Mouse (Mus musculus): ENCODE data around the gene Pxk. TPM values are rescaled to one million over a fixed set of nuclear protein-coding genes. Genes with fewer than 3 reads are reported as not detected.

Pxk gene
- polyA plus RNA-seq, 1 experiment from 2014 or later, result 68.8 TPM

DNA sequence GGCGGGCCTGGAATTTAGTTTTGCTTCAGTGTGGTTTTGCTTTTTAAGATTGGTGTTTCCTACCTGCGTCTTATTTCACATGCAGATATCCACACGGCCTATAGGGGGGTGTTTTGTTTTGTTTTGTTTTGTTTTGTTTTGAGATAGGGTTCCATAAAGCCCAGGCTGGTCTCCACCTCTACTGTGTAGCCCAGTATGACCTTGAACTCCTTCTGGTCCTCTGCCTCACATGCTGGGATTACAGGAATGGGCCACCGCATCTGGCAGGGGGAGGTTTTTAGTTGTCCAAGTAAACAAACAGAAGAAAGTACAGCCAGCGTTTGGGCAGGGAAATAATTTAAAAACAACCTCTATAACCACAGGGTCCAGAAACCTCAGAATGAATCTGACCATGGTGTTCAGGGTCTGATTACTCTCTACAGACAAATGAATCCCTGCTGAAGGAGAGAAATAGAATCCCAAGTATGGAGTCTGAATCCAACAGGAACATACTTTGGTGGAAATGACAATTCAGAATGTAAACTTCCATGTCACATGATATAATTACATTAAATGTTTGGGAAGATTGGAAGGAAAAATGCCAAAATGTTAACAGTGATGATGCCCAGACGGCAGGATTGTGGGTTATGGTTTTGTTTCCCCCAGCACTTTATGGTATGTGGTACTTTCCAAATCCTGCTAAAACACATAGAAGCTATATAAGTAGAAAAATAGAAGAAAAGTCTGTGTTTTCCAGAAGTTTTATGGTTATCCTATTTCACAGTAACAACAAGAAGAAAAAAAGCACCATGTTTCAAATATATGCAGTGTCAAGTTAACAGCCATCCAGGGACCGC, 26.3 kb downstream of the Pxk start:
- H3K36me3 ChIP-seq (ENCODE audit: control insufficient read depth, insufficient read depth, low read length), result peaks cover 12% of the 10 kb centered on the region
- H3K4me2 ChIP-seq (ENCODE audit: low read length), result no peak overlapping the region
- H3K4me3 ChIP-seq (ENCODE audit: low read depth, low read length), result no peak overlapping the region
- no peak overlapping the region for H3K9ac ChIP-seq (ENCODE audit: low read depth, low read length)
- no peak overlapping the region for H3K27ac ChIP-seq (ENCODE audit: low read length)
- ATAC-seq, result no peak
- WGBS, result 88% methylated on average over 7 of the region's 7 CpGs
- H3K27me3 ChIP-seq (ENCODE audit: control insufficient read depth, insufficient read depth, low read depth, low read length), result no peaks in the 10 kb centered on the region
- H3K4me1 ChIP-seq (ENCODE audit: control insufficient read depth, insufficient read depth, low read length), result no peaks in the 10 kb centered on the region
- H3K9me3 ChIP-seq (replicated peaks; ENCODE audit: control insufficient read depth, low read length, poor library complexity, severe bottlenecking), result no peaks in the 10 kb centered on the region

DNA sequence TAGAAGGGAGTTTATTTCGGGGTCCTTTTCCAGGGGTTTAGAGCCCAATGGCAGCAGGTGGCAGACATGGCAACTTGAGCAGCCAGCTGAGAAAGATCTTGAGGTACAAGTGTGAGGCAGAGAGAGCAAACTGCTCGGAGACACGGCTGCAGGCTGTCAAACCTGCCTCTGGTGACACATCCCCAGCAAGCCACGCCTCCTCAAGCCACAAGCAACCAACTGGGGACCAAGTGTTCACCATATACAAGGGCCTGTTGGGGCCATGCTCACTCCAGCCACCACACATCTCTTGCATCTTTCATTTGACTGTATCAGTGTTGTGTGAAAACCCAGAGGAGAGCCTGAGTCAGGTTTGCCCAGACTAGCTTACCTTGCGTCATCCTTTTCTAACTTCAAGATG, 30.0 kb downstream of the Pxk start:
- H3K4me2 ChIP-seq (ENCODE audit: low read length), result no peak overlapping the region
- no peak overlapping the region for H3K27ac ChIP-seq (ENCODE audit: low read length)
- no peak overlapping the region for H3K9ac ChIP-seq (ENCODE audit: low read depth, low read length)
- no peak overlapping the region for H3K4me3 ChIP-seq (ENCODE audit: low read depth, low read length)
- H3K36me3 ChIP-seq (ENCODE audit: control insufficient read depth, insufficient read depth, low read length), result peaks cover 16% of the 10 kb centered on the region
- 83% methylated on average over 5 of the region's 5 CpGs for WGBS
- H3K27me3 ChIP-seq (ENCODE audit: control insufficient read depth, insufficient read depth, low read depth, low read length), result no peaks in the 10 kb centered on the region
- H3K4me1 ChIP-seq (ENCODE audit: control insufficient read depth, insufficient read depth, low read length), result no peaks in the 10 kb centered on the region
- H3K9me3 ChIP-seq (replicated peaks; ENCODE audit: control insufficient read depth, low read length, poor library complexity, severe bottlenecking), result no peaks in the 10 kb centered on the region
- ATAC-seq, result no peak

DNA sequence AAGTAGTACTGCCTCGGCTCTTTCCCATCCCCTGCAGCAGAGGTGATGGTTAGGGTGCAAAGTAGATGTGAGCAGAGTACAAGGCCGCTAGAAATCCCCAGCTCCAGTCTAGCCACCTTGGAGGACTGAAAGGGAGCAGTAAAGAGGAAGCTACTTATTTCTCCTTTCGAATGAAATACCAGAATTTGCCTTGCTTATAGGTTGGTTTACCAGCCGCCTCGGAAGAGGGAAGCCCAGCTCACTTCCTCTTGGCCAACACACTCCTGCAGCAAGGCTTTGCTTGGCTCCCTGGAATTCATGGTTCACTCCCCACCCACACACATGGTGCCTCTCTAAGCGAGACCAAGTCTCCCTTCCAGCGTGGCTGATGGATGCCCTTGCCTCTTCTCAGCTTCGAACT, 34.8 kb downstream of the Pxk start:
- ATAC-seq, result no peak

DNA sequence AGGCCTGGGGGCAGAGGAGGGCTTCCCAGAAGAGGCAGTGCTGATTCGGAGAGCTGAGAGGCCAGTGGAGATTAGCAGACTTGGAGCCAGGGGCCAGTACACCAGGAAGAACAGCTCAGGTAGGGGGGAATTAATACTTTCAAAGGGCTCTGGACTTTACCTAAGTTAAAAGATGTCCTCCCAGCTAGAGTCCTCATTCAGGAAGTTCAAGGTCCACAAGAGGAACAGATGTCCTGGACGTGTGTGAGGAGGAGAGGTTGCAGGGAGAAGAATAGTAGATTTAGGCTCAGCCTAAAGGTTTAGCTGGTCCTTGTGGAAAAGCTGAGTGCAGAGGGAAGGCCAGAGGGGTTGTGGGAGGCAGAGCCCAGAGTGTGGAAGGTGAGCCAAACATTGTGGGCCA, 36.2 kb downstream of the Pxk start:
- no peak for ATAC-seq
- WGBS, result 66% methylated on average over 2 of the region's 2 CpGs

More for the DNA sequence above, 34.8 kb downstream of the Pxk start:
- Histone ChIP-seq H3K9me3 (replicated peaks; ENCODE audit: control insufficient read depth, low read length, poor library complexity, severe bottlenecking) (no peaks in the 10 kb centered on the region), H3K9ac (ENCODE audit: low read depth, low read length) (no peak overlapping the region), H3K4me1 (ENCODE audit: control insufficient read depth, insufficient read depth, low read length) (no peaks in the 10 kb centered on the region), H3K27me3 (ENCODE audit: control insufficient read depth, insufficient read depth, low read depth, low read length) (no peaks in the 10 kb centered on the region), H3K4me2 (ENCODE audit: low read length) (no peak overlapping the region), H3K27ac (ENCODE audit: low read length) (no peak overlapping the region), H3K4me3 (ENCODE audit: low read depth, low read length) (no peak overlapping the region), H3K36me3 (ENCODE audit: control insufficient read depth, insufficient read depth, low read length) (peaks cover 23% of the 10 kb centered on the region)
- WGBS, result 88% methylated on average over 8 of the region's 8 CpGs

DNA sequence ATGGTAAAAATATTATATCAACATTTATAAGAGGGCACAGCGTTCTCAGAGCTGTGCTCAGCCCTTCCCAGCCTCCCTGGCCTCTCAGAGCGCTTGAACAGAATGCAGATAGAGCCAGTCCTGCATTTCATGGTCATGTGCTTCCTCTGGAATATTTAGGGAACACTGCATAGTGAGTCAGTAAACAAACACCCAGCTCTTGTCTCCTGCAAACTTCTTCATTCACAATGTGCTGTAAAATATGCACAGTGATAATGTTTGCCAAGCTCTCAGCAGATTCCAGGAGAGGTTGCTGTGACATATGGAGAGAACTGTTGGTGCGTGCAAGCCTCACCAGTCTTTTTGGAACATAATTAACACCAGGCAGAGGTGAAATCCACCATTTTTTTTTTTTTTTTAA, 37.1 kb downstream of the Pxk start:
- Histone ChIP-seq H3K4me1 (ENCODE audit: control insufficient read depth, insufficient read depth, low read length) (no peaks in the 10 kb centered on the region), H3K4me2 (ENCODE audit: low read length) (no peak overlapping the region), H3K27ac (ENCODE audit: low read length) (no peak overlapping the region), H3K36me3 (ENCODE audit: control insufficient read depth, insufficient read depth, low read length) (peaks cover 25% of the 10 kb centered on the region), H3K9me3 (replicated peaks; ENCODE audit: control insufficient read depth, low read length, poor library complexity, severe bottlenecking) (no peaks in the 10 kb centered on the region), H3K4me3 (ENCODE audit: low read depth, low read length) (no peak overlapping the region), H3K27me3 (ENCODE audit: control insufficient read depth, insufficient read depth, low read depth, low read length) (no peaks in the 10 kb centered on the region), H3K9ac (ENCODE audit: low read depth, low read length) (no peak overlapping the region)
- no peak for ATAC-seq
- 79% methylated on average over 3 of the region's 3 CpGs for WGBS

More for the DNA sequence above, 36.2 kb downstream of the Pxk start:
- no peaks in the 10 kb centered on the region for H3K9me3 ChIP-seq (replicated peaks; ENCODE audit: control insufficient read depth, low read length, poor library complexity, severe bottlenecking)
- H3K4me2 ChIP-seq (ENCODE audit: low read length), result no peak overlapping the region
- H3K4me3 ChIP-seq (ENCODE audit: low read depth, low read length), result no peak overlapping the region
- no peak overlapping the region for H3K9ac ChIP-seq (ENCODE audit: low read depth, low read length)
- H3K36me3 ChIP-seq (ENCODE audit: control insufficient read depth, insufficient read depth, low read length), result peaks cover 25% of the 10 kb centered on the region
- no peak overlapping the region for H3K27ac ChIP-seq (ENCODE audit: low read length)
- H3K4me1 ChIP-seq (ENCODE audit: control insufficient read depth, insufficient read depth, low read length), result no peaks in the 10 kb centered on the region
- H3K27me3 ChIP-seq (ENCODE audit: control insufficient read depth, insufficient read depth, low read depth, low read length), result no peaks in the 10 kb centered on the region

DNA sequence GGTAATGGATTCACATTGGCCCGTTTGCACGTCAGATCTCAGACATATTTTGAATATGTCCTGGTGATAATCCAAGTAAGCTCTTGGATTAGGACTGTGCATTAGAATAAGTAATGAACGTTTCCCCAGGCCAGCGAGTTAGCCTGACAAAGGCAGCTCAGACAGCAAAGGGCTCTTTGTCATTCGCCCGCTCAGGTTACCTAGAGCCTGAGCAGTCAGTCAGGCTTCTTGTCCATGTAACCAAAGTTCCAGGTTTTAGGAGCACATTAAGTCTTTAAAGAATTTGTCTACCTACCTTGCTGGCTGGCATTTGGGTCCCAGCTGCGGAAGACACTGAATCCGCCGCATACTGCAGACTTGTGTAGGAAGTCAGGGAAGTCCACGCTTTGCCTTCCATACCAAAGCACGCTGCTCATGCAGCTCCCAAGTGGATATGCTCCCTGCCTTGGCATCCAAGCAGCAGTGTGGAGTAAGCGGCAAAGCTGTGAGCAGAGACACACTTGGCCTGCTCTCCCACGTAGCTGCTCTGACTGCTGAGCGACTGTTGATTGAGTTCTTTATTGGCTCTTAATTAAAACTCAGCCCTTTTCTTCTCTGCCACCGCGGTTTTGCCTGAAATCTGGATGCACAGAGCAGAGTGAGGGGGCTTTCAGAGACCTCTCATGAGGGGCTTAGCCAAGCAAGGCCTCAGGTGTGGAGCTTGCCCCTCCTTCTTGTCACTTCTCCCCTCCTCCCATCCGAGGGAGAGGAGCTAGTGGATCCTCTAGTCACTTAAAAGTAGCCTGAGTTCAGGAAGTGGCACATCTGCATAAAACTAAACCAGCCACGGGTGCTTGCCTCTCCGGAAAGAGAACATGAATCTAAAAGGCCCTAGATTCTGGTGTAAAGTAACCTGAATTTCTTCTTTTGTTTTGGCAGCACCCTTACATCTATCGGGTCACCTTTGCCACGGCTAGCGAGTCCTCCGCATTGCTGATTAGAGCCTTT, 42.0 kb downstream of the Pxk start:
- Histone ChIP-seq H3K9ac (ENCODE audit: low read depth, low read length) (no peak overlapping the region), H3K36me3 (ENCODE audit: control insufficient read depth, insufficient read depth, low read length) (peaks cover 22% of the 10 kb centered on the region), H3K4me2 (ENCODE audit: low read length) (no peak overlapping the region), H3K4me3 (ENCODE audit: low read depth, low read length) (no peak overlapping the region), H3K27ac (ENCODE audit: low read length) (no peak overlapping the region; the same call in 1 of the 2 replicates), H3K9me3 (replicated peaks; ENCODE audit: control insufficient read depth, low read length, poor library complexity, severe bottlenecking) (no peaks in the 10 kb centered on the region), H3K4me1 (ENCODE audit: control insufficient read depth, insufficient read depth, low read length) (no peaks in the 10 kb centered on the region), H3K27me3 (ENCODE audit: control insufficient read depth, insufficient read depth, low read depth, low read length) (no peaks in the 10 kb centered on the region)
- 37% methylated on average over 23 of the region's 23 CpGs for WGBS
- ATAC-seq, result 0 out of 2 replicates have a peak, but pooled peaks have one; percentile 56

DNA sequence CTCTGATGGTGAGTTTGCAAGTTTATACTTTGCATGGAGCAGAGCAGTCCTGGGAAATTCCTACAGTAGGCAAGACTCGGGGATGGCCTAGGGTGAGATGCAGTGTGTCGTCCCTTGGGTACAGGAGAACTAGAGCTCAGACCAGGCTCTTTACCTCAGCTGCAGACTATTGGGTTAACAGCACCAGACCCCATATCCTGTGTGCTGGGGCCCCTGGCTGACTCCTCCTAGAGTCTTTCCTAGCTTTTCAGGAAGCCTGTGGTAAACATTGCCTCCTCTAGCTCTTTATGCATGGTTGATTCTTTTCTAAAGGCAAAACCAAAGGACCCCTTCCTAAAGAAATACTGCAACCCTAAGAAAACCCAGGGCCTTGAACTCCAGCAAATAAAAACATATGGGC, 43.1 kb downstream of the Pxk start:
- no peaks in the 10 kb centered on the region for H3K27me3 ChIP-seq (ENCODE audit: control insufficient read depth, insufficient read depth, low read depth, low read length)
- peaks cover 25% of the 10 kb centered on the region for H3K36me3 ChIP-seq (ENCODE audit: control insufficient read depth, insufficient read depth, low read length)
- no peaks in the 10 kb centered on the region for H3K4me1 ChIP-seq (ENCODE audit: control insufficient read depth, insufficient read depth, low read length)
- H3K9me3 ChIP-seq (replicated peaks; ENCODE audit: control insufficient read depth, low read length, poor library complexity, severe bottlenecking), result no peaks in the 10 kb centered on the region
- H3K4me3 ChIP-seq (ENCODE audit: low read depth, low read length), result no peak overlapping the region
- no peak overlapping the region for H3K9ac ChIP-seq (ENCODE audit: low read depth, low read length)
- WGBS, result 63% methylated on average over 2 of the region's 2 CpGs
- no peak for ATAC-seq
- H3K4me2 ChIP-seq (ENCODE audit: low read length), result no peak overlapping the region
- H3K27ac ChIP-seq (ENCODE audit: low read length), result no peak overlapping the region

DNA sequence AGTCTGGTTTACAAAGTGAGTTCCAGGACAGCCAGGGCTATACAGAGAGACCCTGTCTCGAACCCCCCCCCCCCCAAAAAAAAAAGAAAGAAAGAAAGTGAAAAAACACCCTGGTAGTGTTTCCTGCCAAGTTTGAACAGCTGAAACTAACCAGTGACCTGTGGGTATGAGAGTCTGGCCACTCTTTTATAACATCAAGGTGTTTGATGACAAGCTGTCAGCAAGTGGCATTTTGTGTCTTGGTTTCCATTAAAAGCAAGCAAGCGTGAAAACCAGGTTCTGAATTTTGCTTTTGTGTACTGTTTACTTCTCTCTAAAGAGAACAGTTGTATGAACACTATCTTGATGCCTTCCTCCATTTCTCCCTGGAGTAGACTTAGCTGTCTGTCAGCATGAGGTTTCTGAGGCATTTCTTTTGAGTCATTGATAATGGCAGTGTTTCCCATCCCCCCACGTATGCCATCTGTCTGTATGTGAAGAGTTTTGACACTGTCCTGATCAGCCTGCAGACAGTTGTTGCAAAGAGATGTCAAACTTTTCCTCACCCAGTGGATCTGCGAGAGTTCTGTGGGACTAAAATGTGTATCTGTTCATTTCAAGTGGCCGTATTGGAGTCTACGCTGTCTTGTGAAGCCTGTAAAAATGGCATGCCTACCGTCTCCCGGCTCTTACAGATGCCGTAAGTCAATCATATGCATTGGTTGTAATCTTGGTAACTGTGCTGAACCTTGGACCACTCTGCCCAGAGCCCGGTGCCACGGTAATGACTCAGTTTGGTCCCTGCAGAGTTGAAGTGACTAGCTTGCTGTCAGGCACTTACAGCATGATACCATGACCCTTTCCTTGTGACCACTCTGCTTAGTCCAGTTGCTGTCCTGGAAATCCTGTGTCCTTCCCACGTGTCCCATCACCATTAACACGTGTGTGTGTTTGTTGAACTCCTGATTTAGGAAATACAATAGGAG, 47.9 kb downstream of the Pxk start:
- no peaks in the 10 kb centered on the region for H3K27me3 ChIP-seq (ENCODE audit: control insufficient read depth, insufficient read depth, low read depth, low read length)
- no peaks in the 10 kb centered on the region for H3K4me1 ChIP-seq (ENCODE audit: control insufficient read depth, insufficient read depth, low read length)
- ATAC-seq, result no peak
- peaks cover 37% of the 10 kb centered on the region for H3K36me3 ChIP-seq (ENCODE audit: control insufficient read depth, insufficient read depth, low read length)
- H3K4me3 ChIP-seq (ENCODE audit: low read depth, low read length), result no peak overlapping the region
- H3K9ac ChIP-seq (ENCODE audit: low read depth, low read length), result no peak overlapping the region
- H3K27ac ChIP-seq (ENCODE audit: low read length), result no peak overlapping the region
- 89% methylated on average over 13 of the region's 13 CpGs for whole genome bisulfite sequencing
- H3K9me3 ChIP-seq (replicated peaks; ENCODE audit: control insufficient read depth, low read length, poor library complexity, severe bottlenecking), result no peaks in the 10 kb centered on the region
- H3K4me2 ChIP-seq (ENCODE audit: low read length), result no peak overlapping the region
